Mouse (Mus musculus) heart, postnatal 14 days (tissue): ENCODE data around the gene Nup214. TPM values are rescaled to one million over a fixed set of nuclear protein-coding genes. Genes with fewer than 3 reads are reported as not detected.

ENCODE experiments used
- DNase-seq, 2 experiments: peaks; one replicate each; pipeline ENCODE4 v3.0.0; 2021 to 2022
- intact Hi-C: fragments of 180-260 bp; cut with DNase I; formaldehyde crosslinking; loops from one replicate; pipeline ENCODE4 v1.15.1; 2025
- microRNA-seq, 2 experiments: library from miRNA; unstranded; fragments of <30 nt; microRNA quantifications; one replicate each; pipeline ENCODE4 v1.2.0; 2021 to 2022
- total RNA-seq, 2 experiments: library from RNA; stranded (reverse); gene quantifications; 2 replicates each; pipeline ENCODE4 v1.2.3; 2021

The Nup214 gene
- total RNA-seq, 2 experiments from 2014 or later: 37.0 to 38.1 TPM

GRCm38 (mm10) chr2:32088372-32088981 lies 114.2 kb downstream of the Nup214 start:
- intact Hi-C loops: no loop called here
- peak in 1 of 2 experiments; percentile 51 for DNase-seq

DNA sequence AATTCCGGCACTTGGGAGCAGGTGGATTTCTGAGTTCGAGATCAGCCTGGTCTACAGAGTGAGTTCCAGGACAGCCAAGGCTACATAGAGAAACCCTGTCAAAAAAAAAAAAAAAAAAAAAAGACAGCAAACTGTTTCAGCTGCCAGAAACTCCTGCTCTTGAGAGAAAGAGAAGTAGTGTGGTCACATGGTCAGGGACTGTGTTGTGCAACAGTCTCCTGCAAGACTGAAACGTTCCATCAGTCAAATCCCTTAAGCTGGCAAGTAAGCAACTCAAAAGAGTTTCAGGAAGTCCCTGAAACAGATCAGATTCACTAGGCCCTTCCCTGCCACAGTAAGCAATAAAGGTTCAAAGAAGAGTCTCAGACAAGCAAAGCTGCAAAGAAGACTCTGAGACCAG lies 115.4 kb downstream of the Nup214 start:
- intact Hi-C loops: no loop called here

GRCm38 (mm10) chr2:32090145-32090544 lies 115.9 kb downstream of the Nup214 start:
- DNase-seq: no peak
- intact Hi-C loops: no loop called here

More for the DNA sequence above, 115.4 kb downstream of the Nup214 start:
- DNase-seq: no peak

GRCm38 (mm10) chr2:32091956-32092355 lies 117.7 kb downstream of the Nup214 start:
- intact Hi-C loops: no loop called here
- DNase-seq: no peak

DNA sequence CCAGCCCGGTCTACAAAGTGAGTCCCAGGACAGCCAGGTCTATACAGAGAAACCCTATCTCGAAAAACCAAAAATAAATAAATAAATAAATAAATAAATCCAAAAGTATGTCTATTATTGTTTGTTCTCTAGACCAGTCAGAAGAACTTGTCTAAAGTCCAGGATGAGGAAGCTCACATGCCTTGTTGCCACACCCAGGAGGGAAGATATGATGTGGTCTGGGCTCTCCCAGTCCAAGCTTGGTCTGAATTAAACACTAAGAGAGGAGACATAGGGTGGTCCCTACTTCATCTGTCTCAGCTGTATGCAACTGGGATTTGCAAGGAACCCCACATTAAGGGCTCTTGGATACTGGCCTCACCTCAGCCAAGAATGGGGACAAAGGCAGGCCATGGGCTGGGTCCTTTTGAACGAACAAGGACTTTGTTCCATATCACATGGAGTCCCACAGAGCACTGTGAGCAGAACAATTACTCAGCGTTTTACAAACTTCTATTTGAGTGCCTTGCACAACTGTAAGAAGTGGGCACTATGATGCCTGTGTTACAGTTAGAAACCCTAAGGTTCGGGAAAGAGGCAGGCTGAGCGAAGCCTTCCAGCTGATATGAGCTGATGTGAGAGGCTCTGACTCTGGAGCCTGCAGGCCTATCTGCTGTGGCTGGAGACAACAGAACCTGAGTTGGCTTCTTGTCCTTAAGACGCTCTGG lies 119.9 kb downstream of the Nup214 start:
- intact Hi-C loops: no loop called here
- DNase-seq: no peak

DNA sequence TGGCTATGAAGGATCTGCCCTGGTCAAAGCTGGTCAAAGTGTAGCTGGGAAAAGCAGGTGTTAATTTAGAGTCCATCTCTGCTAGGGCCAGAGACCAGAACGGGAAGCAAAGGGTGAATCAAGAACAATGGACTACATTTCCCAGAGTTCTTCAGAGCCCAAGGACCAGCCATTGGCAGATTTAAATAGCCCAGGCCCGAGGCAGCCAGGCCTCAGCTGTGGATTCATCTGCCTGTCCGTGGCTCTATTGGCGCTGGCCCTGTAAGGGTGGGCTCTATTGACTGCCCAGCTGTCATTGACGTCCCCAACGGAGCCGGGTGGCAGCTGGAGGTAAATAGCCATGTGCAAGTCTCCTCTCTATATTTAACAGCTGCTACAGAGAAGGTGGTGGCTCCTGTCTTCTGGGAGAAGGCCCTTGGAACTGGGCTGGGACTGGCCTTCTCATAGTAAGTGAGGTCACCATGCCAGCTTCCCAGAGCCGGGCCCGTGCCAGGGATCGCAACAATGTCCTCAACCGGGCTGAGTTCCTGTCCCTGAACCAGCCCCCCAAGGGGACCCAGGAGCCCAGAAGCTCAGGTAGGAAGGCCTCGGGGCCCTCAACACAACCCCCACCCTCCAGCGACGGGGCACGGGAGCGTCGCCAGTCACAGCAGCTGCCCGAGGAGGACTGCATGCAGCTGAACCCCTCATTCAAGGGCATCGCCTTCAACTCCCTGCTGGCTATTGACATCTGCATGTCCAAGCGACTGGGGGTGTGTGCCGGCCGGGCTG lies 121.3 kb downstream of the Nup214 start, which contains the start of gene Plpp7:
TSS of gene Plpp7 (plus strand) at position 178 of the 771 bp plus-strand sequence.
- peak; percentile 75 to 78 for DNase-seq
- intact Hi-C loops: no loop called here

DNA sequence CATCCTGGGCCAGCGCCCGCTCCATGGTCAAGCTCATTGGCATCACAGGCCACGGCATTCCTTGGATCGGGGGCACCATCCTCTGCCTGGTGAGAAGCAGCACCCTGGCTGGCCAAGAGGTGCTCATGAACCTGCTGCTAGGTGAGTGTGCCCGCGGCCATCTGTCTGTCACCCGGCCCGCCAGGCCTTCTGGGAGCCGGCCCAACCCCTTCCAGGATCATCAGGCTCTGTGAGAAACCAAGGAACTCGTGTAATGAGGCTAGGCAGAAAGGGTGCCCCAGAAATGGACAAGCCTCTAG lies 121.8 kb downstream of the Nup214 start:
- DNase-seq: peak in 1 of 2 experiments; percentile 19
- intact Hi-C loops: no loop called here

GRCm38 (mm10) chr2:32102944-32103343 lies 128.7 kb downstream of the Nup214 start:
- no peak for DNase-seq
- intact Hi-C loops: no loop called here

GRCm38 (mm10) chr2:32103557-32103956 lies 129.3 kb downstream of the Nup214 start:
- intact Hi-C loops: no loop called here

More at GRCm38 (mm10) chr2:32103557-32103956, 129.3 kb downstream of the Nup214 start:
- no peak for DNase-seq

Small RNAs within 50 kb of the gene (microRNA-seq; reads per million reads assigned to microRNA genes)
- 1.3 to 2.9 reads per million in 2 experiments for gene Mir7674

Other genes with a start within 250 kb of the Nup214 start
- gene Qrfp, start 163.9 kb upstream of the Nup214 start, total RNA-seq: not detected
- gene Fibcd1, start 128.4 kb upstream of the Nup214 start, total RNA-seq: under 1 TPM in 1 of 2 experiments, not detected in 1; 0.05 TPM
- 1 to 10 TPM in 1 of 2 experiments, under 1 TPM in 1; 0.85 to 1.3 TPM for gene Lamc3, start 87.1 kb upstream of the Nup214 start, total RNA-seq
- 1 to 10 TPM; 3.8 to 5.3 TPM for gene Aif1l, start 24.3 kb upstream of the Nup214 start, total RNA-seq
- gene Fam78a, start 110.4 kb downstream of the Nup214 start, total RNA-seq: 10 to 100 TPM; 22.8 to 23.9 TPM
- gene Plpp7, start 121.1 kb downstream of the Nup214 start, total RNA-seq: 10 to 100 TPM; 26.1 to 30.9 TPM
- 100 to 1,000 TPM in 1 of 2 experiments, 10 to 100 TPM in 1; 92.9 to 101 TPM for gene Prrc2b, start 176.6 kb downstream of the Nup214 start, total RNA-seq